Mouse (Mus musculus) thymus, postnatal 36 days (tissue): ENCODE measurements around the gene Emc8.

ENCODE experiments used
- DNase-seq, 2 experiments: peaks; one replicate each; pipeline ENCODE4 v3.0.0; 2022; ENCODE audit warnings: mixed read lengths in 2 of 2

The Emc8 gene

GRCm38 (mm10) chr8:120684082-120684481 is 15.7 kb upstream of the Emc8 start:
- DNase-seq = no peak

GRCm38 (mm10) chr8:120683602-120684001 is 15.2 kb upstream of the Emc8 start:
- peak; percentile 82 to 83 for DNase-seq

GRCm38 (mm10) chr8:120681113-120681512 is 12.7 kb upstream of the Emc8 start:
- DNase-seq = no peak

DNA sequence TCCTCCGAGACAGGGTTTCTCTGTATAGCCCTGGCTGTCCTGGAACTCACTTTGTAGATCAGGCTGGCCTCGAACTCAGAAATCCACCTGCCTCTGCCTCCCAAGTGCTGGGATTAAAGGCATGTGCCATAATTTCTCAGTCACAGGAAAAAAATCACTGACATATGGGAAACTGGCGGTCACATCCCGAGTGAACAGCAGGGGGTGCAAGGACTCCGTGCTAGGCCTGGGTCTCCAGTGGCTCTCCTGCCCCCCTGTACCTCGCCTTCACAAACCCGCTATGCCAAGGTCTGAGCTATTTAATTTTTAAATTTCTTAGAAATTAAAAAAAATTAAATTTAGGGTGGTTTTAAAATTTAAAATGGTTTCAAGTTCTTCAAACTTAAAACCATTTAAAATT is 12.0 kb upstream of the Emc8 start:
- DNase-seq = peak; percentile 66 to 69

DNA sequence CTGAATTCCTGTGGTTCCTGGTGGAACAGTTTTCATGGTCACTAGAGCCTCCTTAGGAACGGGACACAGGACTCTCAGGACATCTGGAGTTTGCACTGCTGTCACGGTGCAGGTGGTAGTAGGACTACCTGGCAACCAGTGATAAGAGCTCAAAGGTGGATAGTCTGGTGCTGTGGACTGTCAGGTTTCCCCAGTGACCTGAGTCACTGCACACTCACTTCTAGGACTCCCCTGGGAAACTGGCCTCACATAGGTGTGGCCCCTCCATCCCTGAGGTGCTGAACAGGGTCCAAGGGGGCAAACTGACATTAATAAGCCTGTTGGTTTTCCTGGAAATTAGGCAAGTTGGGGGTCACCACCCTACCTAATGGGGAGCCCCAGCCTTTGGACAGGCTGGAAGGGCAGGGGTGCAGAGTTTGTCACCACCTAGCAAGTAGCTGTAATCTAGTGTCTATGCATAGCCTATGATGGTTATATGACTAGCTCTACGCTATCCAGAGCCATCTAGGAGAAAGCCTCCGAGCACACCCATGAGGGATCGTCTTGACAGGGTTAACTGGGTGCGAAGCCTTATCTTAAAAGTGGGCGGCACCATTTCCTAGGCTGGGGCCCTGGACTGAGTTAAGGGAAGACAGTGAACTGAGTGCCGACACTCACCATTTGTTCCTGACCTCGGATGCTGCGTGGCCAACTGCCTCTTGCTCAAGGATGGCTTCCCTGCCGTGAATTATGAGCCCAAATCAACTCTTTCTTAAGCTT is 11.4 kb upstream of the Emc8 start:
- DNase-seq = no peak

DNA sequence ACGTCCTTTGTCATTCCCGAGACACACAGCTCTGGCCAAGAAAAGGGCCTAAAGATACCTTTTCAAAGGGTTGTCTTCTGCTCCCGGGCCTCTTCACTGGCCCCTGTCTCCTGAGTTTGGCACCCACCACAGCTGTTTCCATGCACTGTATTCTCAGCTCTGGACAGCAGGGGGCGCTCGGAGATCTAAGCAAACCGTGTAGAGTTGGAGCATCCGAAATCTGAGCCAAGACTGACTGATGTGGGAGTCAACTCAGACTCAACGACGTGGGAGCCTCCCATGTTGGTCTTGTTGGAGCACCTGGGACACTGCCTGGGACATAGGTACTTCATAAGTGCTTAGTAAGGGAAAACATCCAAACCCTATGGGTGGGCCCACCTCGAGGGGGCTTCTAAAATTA is 10.1 kb upstream of the Emc8 start:
- DNase-seq = peak; percentile 77 to 84

GRCm38 (mm10) chr8:120675718-120676117 is 7.3 kb upstream of the Emc8 start:
- DNase-seq = no peak

GRCm38 (mm10) chr8:120673298-120673697 is 4.9 kb upstream of the Emc8 start:
- DNase-seq = no peak

DNA sequence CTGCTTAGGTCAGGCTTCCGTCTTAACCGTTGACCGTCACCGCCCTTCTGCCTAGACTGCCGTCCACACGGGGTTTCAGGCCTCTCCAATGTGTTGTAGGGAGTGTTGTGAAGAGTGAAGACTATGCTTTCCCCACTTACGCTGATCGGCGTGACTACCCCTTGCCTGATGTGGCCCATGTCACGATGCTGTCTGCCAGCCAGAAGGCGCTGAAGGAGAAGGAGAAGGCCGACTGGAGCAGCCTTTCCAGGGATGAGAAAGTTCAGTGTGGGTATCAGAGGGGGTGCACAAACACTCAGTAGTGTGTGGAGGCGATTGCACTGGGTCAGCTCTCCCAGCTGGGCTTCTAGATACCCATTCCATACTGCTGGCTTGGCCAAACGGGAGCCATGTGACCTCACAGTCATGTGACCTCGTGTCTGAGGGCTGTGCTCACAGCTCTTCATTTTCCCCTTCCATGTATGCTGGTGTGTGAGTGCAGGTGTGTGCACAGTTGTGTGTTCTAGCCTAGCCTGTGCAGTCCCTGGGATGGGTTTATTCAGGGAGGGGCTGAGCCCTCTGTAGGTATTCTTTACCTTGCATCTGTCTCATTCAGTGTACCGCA is 4.4 kb upstream of the Emc8 start:
- no peak for DNase-seq

GRCm38 (mm10) chr8:120671775-120672174 is 3.4 kb upstream of the Emc8 start:
- DNase-seq = no peak

DNA sequence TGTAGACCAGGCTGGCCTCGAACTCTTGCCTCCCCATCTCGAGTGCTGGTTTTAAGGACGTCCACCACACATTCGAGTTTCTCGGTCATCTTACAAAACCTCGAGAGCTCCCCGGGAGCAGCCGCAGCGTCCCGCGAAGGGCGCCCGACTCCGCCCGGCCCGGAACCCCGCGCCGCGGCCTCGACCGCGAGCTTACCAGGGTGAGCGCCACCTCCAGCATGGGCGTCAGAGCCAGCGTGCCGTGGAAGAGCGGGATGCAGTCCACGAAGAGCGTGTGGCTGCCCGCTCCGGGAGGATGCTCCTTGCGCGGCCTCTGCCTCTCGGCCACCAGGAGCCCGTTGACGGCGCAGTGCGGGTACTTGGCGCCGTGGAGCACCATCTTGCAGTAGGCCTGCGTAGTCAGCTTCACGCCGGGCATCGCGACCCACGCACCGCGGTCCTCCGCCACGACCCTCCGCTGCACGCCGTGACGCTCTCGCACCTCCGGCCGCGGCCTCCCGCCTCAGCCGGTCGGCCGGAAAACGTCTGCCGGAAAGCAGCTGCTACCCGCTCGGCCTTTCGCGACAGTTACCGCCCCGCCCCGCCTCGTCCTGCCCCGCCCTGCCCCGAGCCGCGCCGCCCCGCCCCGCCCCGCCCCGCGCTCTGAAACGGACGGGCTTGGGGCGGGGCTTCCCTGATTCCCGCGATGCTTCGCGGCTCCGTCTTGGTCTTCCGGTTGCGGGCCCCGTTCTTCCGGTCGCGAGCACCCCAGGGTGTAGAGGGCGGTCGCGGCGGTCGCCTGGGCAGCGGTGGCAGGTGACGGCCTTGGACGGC is 606 bp downstream of the Emc8 start, which contains the start of the genes Gm27021 and Cox4i1:
Gene Gm27021 (minus strand): TSS at position 519 of the 813 bp plus-strand sequence.
Gene Cox4i1 (plus strand): TSS at position 662 of the 813 bp plus-strand sequence.
- DNase-seq = peak; percentile 91 to 93

DNA sequence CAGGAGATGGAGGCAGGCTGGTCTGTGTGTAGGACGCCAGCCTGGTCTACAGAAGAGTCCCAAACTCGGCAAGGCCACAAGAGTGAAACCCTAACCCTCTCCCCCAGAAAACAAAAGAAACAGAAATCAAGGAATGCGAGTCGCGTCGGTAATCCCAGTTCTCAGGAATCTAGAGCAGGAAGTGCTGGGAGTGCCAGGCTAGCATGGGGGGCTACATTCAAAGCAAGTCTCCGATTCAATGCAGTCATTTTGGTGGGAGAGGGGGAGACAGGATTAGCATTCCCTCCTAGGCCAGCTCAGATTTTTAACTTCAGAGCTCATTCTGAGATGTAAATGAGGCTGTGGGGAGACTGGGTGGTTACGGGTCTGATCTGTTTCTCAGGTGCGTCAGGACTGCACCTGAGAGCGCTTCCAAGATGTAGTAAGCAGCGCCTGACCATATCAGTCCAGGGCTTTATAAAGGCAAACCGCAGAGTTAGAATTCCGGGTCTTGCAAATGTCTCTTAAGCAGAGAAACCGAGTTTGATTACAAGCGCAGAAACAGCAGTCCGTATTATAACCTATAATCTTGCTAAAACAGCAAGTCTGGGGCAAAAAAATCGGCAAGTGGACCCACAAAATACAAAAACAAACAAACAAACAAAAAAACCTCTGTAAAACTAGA is 1.4 kb downstream of the Emc8 start:
- no peak for DNase-seq

GRCm38 (mm10) chr8:120665726-120666455 is 2.5 kb downstream of the Emc8 start:
- DNase-seq = no peak

DNA sequence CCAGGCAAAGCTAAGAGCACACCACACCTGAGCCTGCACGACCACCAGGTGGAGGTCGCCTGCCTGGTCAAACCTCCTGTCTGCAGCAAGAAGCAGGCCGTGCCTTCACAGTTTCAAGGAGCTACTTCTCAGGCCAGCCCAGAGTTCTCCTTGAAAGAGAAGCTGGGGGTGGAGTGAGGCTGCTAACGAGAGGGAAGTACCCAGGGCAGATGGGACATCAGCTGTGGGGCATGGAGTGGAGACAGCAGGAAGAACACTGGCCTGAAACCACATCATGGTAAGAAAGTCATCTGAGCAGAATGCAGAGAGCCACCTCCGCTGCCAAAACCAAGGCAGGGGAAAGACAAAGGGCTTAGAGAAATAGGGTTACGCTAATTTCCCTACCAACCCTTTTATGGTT is 3.8 kb downstream of the Emc8 start:
- DNase-seq = no peak

- DNase-seq = no peak
Observed at GRCm38 (mm10) chr8:120657415-120657814, 11.0 kb downstream of the Emc8 start.

- no peak for DNase-seq
Observed at GRCm38 (mm10) chr8:120656322-120657052, 11.9 kb downstream of the Emc8 start.

- no peak for DNase-seq
Observed at GRCm38 (mm10) chr8:120647532-120647931, 20.8 kb downstream of the Emc8 start, which contains the start of gene 1190005I06Rik. TSS of gene 1190005I06Rik (minus strand) at chr8:120647632.

DNA sequence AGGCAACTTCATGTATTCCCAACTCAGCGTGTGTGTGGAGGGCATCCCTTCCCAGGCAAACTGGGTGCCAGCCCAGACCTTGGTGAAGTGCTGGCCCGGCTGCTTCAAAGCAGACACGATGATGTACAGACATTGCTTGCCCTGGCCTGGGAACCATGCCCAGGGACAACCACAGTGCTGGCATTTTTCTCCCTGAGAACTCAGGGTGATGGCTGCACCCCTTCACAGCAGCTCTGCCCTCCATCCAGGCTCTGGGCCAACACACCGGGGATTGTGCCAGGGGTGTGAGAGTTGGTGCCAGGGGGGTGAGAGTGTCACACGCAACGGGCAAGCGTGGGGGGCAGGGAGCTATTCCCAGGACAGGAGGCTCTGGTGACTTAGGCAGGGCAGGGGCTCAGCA is 23.7 kb downstream of the Emc8 start:
- no peak for DNase-seq

DNA sequence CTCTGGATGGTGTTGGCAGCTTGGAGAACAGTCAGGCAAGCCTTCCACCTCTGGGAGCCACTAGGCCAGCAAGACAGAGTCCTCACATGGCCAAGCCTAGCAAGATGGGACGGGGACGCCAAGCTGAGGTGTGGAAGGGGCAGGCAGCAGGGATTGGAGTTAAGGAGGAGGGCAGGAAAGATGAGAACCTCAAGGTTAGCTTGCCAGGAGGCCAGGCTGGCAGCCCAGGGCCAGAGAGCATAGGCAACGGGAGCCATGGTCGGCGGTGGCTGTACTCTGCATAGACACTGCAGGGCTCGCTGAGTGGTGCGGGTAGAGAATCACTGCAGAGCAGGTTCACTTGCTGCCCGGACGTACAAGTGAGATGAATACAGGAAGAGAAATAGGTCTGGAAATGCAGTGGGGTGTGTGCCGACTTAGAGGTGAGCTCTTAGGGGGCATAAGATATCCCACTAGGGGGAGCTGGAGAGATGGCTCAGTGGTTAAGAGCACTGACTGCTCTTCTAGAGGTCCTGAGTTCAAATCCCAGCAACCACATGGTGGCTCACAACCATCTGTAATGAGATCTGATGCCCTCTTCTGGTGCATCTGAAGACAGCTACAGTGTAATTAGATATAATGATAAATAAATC is 26.2 kb downstream of the Emc8 start:
- DNase-seq = no peak

GRCm38 (mm10) chr8:120641245-120641644 is 27.1 kb downstream of the Emc8 start:
- no peak for DNase-seq

DNA sequence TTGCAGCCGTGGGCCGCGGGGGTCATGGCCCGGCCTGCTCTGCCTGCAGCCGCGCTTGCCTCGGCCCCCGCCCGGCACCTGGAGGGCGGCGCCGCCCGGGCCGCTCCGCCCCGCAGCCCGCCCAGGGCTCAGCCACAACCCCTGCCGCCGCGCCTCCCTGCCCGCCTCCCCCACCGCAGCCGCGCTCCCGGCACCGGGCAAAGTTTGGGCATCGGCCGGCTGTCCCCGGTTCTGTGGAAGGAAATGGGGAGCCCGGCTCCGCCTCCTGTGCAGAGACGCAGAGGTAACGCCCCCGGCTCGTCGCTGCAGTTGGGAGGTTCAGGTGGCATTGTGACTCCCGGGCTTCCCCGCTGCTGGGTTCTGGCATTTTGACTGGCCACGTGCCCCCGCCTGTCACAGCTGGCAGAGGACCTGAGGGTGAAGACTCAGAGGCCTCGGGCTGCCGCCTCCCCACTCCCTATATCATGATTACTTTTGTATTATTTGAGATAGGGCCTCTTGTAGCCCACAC is 34.0 kb downstream of the Emc8 start:
- peak; percentile 68 to 81 for DNase-seq
